Mouse (Mus musculus) skeletal muscle tissue, adult 2 months (tissue): ENCODE measurements at regions not wholly inside any gene's neighbourhood (a gene's known extent, or its start where the extent isn't known, plus 50 kb on each side); places are given as distances from the start of the nearest gene placed in this dataset.
"Not testable (repeated sequence)": the region's sequence is repeated elsewhere in the genome, so short reads cannot be mapped to it uniquely, and the experiment has no call there.

Experiments
- DNase-seq: peaks from one replicate; pipeline ENCODE4 v3.0.0-alpha.2; 2012; ENCODE audit warnings: low read depth, low spot score

- DNase-seq: no peak
These were observed 119.6 kb downstream of the Enc1 start for GRCm38 (mm10) chr13:97360551-97360950.

DNA sequence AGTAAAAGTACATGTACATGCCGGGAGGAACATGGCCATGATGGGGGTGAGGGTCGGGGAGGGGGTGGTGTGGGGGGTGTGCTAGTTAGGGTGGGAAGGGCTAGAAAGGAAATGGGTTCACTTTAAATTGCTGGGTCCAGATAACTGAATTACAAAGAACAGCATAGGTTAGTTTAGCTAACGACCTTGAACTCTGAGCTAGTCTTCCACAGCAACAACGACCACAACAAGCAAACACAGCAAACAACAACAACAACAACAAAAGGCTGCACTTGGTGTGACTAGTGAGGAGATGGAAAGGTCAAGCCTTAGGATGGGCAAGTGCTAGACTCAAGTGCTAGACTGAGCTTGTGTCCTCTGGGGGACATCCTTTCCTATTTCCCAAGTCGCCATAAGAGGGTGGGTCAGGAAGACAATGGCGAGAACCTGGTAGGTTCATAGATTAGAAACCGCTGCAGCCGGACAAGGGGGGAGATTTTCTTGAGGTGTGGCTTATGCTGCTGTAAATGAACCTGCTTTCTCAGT, 117.9 kb downstream of the Enc1 start:
- DNase-seq: no peak

- no peak for DNase-seq
These were observed 117.4 kb downstream of the Enc1 start for GRCm38 (mm10) chr13:97358261-97358660.

DNA sequence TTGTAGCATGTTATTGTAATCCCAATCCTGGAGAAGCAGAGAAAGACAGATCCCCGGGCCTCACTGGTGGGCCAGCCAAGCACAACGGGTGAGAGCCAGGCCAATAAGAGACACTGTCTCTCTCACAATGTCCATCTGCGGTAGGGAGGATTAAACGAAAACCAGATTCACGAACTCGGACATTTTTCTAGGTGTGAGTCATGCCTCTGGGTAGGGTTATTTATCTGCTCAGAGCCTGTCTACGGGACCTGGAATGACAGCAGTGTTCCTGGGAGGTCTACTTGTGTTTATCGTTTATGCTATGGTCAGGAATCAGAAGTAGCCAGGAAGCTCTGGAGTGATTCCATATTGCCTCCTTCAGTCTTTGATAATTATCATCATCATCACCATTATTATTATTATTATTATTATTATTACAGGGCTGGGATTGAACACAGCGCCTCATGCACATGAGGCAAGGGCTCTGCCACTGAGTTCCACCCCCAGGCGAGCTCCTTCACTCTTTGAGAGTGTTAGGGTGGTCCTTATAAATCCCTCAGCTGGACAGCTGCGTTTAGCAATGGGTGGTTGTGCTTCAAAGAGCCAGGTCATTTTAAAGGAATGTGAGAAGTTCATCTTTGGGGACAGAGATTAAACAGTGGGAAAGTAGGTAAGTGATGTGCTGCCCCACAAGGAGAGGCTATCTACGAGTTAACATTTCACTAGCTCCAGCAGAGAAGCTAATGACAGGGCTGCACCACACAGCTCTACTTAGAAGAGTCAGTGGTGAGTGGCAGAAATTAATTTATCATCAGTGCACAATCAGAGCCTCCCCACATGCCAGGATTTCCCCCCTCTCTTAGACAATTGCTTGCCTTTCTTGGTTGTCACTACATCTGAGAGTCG, 116.3 kb downstream of the Enc1 start:
- no peak for DNase-seq

- not testable (repeated sequence) for DNase-seq
These were observed 114.5 kb downstream of the Enc1 start for GRCm38 (mm10) chr13:97355411-97355810.

GRCm38 (mm10) chr13:97347696-97348095, 106.8 kb downstream of the Enc1 start:
- DNase-seq: peak; percentile 24

DNA sequence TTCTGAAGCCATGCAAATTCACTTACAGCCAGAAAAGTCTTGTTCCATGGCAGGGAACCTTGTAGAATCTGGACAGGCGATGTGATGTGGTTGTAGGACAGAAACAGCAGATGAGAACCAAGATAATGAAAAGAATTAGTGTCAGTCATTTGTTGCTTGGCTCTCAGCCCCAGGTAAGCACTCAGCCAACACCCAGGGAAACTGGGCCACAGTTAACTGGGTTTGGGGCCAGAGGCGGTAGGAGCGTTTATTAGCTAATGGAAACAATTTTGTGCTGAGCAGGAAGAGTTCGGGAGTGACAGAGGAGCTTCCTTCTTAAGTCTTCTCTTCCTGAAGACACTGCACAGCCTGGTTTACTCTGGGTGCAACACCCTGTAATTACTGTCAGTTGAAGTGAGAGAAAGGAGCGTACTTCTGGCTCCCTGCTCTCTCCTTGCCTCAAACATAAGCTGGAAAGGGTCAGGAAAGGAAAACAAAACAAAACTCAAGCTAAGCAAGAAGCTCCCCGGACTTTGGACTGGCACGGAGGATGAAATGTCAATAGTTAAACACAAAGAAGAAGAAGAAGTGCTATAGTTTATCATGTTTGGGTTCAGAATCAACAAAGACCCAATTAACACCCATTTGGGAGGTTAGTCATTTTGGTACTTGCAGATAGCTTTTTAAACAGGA, 100.4 kb downstream of the Enc1 start:
- peak; percentile 18 for DNase-seq

DNA sequence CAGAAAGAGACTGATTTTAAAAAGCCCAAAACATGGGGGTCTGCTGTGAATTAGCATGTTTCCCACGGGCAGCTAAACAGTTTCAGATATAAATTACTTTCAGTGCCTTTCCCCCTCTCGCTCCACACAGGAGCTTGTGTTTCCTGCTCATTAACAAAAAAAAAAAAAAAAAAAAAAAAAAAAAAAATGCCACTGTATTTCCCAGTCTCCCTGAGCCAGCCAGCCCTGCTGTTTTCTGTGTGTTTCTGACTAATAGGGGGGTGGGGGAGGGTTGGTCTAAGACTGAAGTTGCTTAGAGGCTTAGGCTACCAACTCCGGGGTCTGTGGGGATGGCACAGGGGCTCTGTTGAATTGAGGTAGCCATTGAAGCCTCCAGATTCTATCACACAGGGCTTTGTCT, 97.0 kb downstream of the Enc1 start:
- DNase-seq: no peak

DNA sequence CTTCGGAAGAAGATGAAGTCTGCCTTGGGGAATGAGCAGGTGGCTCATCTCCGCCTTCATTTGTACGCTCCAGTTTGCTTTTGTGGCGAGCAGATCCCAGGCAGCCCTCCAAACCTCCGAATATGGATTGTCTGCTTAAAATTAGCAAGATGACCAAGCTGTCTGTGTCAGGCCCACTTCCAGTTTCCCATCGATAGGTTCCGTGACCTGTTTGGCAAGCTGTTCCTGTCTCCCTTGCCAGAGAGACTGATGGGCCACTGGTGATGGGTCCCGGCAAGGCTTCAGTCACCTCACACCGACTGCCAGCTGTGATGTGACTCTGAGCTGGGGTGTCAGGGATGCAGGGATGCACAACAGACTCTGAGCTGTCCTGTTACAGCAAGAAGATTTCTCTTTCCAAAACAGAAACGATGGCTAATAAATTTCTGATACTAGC, 96.4 kb downstream of the Enc1 start:
- DNase-seq: peak; percentile 18

DNA sequence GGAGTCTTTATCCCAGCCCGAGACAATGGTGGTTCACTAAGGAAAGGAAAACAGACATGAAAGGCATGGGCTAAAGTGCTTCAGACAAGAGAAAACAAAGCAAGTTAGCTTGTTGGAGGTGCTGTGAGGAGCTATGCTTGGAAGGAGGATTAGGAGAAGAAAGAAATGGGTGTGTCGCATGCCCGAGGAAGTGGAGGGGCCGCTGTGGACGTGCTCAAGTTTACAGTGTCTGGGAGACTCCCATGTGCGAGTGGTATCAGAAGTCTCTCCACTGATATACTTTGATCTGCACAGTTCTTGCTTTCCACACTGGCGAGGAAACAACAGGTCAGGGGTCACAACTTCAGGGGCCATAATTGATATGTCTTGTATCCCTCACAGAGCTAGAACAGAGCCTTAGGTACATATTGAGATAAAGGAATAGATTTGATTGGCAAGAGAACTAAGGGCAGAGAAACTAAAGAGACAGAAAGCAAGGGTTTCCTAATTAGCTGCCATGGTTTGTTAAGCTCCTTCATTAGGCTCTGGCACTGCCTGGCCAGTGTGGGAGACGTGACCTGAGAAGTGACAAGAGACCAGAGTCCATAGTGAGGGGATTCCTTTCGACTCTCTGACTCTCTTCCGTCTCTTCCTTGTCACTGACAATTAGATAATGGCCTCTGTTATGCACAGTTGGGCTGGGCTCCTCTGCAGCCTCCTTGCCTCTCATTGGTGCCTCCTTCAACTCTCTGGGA, 93.1 kb downstream of the Enc1 start:
- no peak for DNase-seq

DNA sequence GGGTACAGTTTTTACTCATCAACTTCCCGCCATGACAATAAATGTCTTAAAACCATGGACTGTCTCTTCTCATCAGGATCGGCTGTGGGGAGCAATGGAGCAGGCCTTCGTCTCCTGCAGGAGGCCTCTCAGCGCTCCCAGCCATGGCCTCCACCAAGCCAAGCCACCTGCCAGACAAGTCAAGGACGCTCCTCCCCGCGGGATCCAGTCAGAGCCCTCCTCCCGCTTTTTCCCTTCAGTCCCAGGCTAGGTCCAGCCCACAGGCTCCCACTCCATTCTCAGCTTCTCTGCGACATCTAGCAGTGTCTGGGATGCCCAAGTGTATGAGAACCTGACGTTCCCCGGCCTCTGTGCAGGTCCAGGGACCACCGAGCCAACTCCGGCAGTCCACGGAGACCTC, 90.2 kb downstream of the Enc1 start:
- no peak for DNase-seq

- DNase-seq: not testable (repeated sequence)
These were observed 80.4 kb downstream of the Enc1 start for GRCm38 (mm10) chr13:97321307-97321706.

- no peak for DNase-seq
These were observed 79.9 kb downstream of the Enc1 start for GRCm38 (mm10) chr13:97320756-97321155.

DNA sequence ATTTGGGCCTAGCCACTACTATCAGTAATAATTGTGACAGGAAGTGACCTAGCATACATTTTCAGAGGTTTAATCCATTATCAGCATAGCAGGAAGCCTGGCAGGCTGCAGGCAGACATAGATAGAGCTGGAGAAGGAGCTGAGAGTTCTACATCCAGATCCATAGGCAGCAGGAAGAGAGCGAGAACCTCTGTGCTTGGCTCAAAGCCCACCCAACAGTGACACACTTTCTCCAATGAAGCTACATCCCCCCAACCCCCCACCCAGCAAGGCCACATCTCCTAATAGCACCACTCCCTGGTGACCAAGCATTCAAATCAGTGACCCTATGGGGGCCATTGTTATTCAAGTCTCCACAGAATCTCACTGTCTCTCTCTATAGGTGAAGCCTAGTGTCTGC, 79.4 kb downstream of the Enc1 start:
- no peak for DNase-seq

- no peak for DNase-seq
These were observed 76.7 kb downstream of the Enc1 start for GRCm38 (mm10) chr13:97317633-97318032.

GRCm38 (mm10) chr13:97312420-97313370, 71.8 kb downstream of the Enc1 start:
- DNase-seq: no peak

DNA sequence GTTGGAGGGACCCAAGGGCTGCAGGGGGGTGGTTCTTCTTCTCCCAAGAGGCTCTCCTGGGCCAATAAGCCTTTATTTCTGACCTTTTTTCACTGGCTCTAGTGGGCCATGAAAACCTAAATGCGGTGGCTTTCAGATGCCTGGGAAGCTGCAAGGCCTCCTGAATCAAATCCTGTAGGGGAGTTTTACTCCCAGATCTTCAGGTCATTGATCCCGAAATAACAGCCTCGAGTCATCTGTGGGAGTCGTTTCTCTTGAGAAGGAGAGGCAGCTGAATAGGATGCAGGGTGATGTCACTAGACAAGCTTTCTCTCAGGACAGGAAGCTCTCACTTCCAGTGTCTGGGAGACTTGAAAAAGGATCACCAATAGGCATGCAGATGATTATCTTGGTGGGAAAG, 70.4 kb downstream of the Enc1 start:
- DNase-seq: no peak

GRCm38 (mm10) chr13:97310855-97311189, 69.9 kb downstream of the Enc1 start:
- no peak for DNase-seq

- DNase-seq: peak; percentile 54
These were observed 69.4 kb downstream of the Enc1 start for GRCm38 (mm10) chr13:97310186-97310854.

DNA sequence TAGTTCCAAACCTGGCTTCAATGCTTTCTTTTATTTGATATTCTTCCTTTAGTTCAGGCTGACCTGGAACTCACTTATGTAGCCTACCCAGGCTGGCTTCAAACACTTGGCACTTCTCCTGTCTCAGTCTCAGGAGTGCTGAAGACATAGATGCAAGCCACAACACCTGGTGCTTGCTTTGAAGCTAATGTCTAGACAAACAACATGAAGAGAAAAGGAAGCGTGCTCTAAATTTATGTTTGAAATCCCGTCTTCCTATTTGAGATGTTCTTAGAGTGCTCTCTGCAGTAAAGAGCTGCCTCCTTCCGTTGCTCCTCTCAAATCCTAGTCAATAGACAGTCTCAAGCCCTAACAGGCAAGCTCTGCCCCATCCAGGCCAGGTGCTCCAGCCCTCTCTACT, 68.5 kb downstream of the Enc1 start:
- no peak for DNase-seq
